Mouse (Mus musculus): ENCODE data around the gene Rhno1.

DNA sequence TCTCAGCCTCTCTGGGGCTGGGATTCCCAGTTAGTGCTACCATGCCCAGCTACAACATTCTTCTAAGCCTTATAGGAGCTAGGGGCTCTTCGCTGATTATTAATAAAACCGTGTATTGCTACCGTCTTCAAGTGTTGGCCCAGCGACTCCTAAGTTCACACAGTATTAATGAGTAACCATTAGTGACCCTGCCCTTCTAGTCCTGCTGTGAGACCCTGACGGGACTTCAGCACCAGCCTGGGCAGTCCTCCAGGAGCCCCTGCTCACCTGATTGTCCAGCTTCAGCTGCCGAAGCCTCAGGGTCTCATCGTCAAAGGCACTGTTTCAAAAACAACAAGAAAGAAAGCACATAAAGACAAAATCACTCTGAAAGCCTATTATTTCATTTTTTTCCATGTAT is 25.2 kb downstream of the Rhno1 start:
- no peak for TF ChIP-seq CTCF (IDR thresholded peaks at IDR 0.05; ENCODE audit: low read depth, low read length)
- TF ChIP-seq POLR2A (IDR thresholded peaks at IDR 0.05; ENCODE audit: borderline replicate concordance, low read depth, low read length): no peak

Measured in bone marrow macrophage, adult 2 months (primary cell).